Mouse (Mus musculus) liver, postnatal 0 days (tissue): ENCODE measurements around the gene Igfals. TPM values are rescaled to one million over a fixed set of nuclear protein-coding genes. Genes with fewer than 3 reads are reported as not detected.
A peak's percentile ranks its signal among the peaks of the same experiment; 100 is the strongest.

ENCODE experiments used
- ATAC-seq: fragments of 200-750 bp; cut with Nextera tagmentation; 2 replicates; pipeline ENCODE4 v1.8.0; 2017; ENCODE audit warnings: mild to moderate bottlenecking, moderate library complexity
- DNase-seq: peaks from one replicate; pipeline ENCODE4 v3.0.0-alpha.2; 2016
- H3K27ac ChIP-seq: fragments of 300-500 bp; sonication (generic); 2 replicates; pipeline ENCODE4 v1.5.1; 2014; ENCODE audit warnings: antibody characterized with exemption, moderate library complexity, mild to moderate bottlenecking, low read depth
- H3K27me3 ChIP-seq: fragments of 300-500 bp; sonication (generic); 2 replicates; pipeline ENCODE4 v1.6.1; 2014; ENCODE audit warnings: low read length, control low read depth, mixed read lengths; ENCODE audit not compliant: insufficient read depth
- H3K36me3 ChIP-seq: fragments of 300-500 bp; sonication (generic); replicated peaks from 2 replicates; pipeline ENCODE4 v1.6.1; 2014; ENCODE audit warnings: mild to moderate bottlenecking, control low read depth, low read length, moderate library complexity, mixed read lengths; ENCODE audit not compliant: insufficient read depth
- H3K4me1 ChIP-seq: fragments of 300-500 bp; sonication (generic); 2 replicates; pipeline ENCODE4 v1.6.1; 2014; ENCODE audit warnings: antibody characterized with exemption, mild to moderate bottlenecking, control low read depth; ENCODE audit not compliant: insufficient read depth
- H3K4me2 ChIP-seq: fragments of 300-500 bp; sonication (generic); 2 replicates; pipeline ENCODE4 v1.6.1; 2014; ENCODE audit warnings: low read depth, mild to moderate bottlenecking, low read length, moderate library complexity, mixed read lengths
- H3K4me3 ChIP-seq: fragments of 300-500 bp; sonication (generic); 2 replicates; pipeline ENCODE4 v1.5.1; 2014; ENCODE audit warnings: low read depth, low read length
- H3K9ac ChIP-seq: fragments of 300-500 bp; sonication (generic); replicated peaks from 2 replicates; pipeline ENCODE4 v1.6.1; 2014; ENCODE audit warnings: mild to moderate bottlenecking, moderate library complexity
- H3K9me3 ChIP-seq: fragments of 300-500 bp; sonication (generic); 2 replicates; pipeline ENCODE4 v1.6.1; 2016; ENCODE audit warnings: mild to moderate bottlenecking, control low read depth, low read length, mixed read lengths
- CTCF ChIP-seq: sonication (generic); IDR thresholded peaks from 2 replicates; pipeline ENCODE4 v1.5.1; 2016; ENCODE audit warnings: antibody characterized with exemption, low read depth
- EP300 ChIP-seq: IDR thresholded peaks from 2 replicates; pipeline ENCODE4 v1.6.1; 2016; ENCODE audit warnings: antibody characterized with exemption, low read depth, mild to moderate bottlenecking
- WGBS: fragments of 180-500 bp; shearing (Covaris S2); extraction: QIAGEN DNeasy Blood & Tissue Kit; methylation state at CpG from one replicate; pipeline ENCODE4 v1.1.7; 2014; ENCODE audit not compliant: insufficient replicate concordance; 5-methylcytosine and 5-hydroxymethylcytosine counted together
- polyA plus RNA-seq: library from polyadenylated mRNA; unstranded; fragments of >200 nt; fragmentation: Nextera tagmentation; extraction: Ambion mirVana; gene quantifications from 2 replicates; pipeline ENCODE4 v1.2.1, GENCODE M21; 2015

Igfals gene
- polyA plus RNA-seq, 1 experiment from 2014 or later: 32.4 TPM

DNA sequence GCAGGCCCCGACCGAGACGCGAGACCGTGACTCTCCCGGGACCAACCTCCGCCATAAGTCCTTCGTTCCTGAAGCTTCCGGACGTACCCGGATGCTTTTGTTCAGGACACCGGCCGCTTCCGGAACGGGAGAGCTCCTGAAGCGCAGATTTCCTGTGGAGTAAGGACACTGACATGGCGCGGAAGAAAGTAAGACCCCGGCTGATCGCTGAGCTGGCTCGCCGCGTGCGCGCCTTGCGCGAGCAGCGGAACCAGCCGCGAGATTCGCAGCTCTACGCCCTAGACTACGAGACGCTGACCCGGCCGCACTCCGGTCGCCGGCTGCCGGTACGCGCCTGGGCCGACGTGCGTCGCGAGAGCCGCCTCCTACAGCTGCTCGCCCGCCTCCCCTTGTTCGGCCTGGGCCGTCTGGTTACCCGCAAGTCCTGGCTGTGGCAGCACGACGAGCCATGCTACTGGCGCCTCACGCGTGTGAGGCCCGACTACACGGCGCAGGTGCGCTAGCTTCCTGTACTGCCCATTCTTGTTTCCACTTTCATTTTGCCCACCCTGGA, 29.3 kb downstream of the Igfals start, which contains the start of the genes Eme2 and Mrps34:
Gene Eme2 (minus strand): TSS at position 93 of the 553 bp plus-strand sequence.
Gene Mrps34 (plus strand): TSS at position 122 of the 553 bp plus-strand sequence.
- Histone ChIP-seq H3K9ac (peak within 1 kb of the TSS; percentile 89), H3K27me3 (no peaks in the 10 kb centered on the region), H3K4me1 (peaks cover 23% of the 10 kb centered on the region), H3K27ac (peak within 1 kb of the TSS; percentile 76), H3K9me3 (no peaks in the 10 kb centered on the region), H3K4me2 (peak within 1 kb of the TSS; percentile 87), H3K36me3 (peaks cover 60% of the 10 kb centered on the region), H3K4me3 (peak within 1 kb of the TSS; percentile 86)
- ATAC-seq (peak; percentile 75), DNase-seq (peak; percentile 89)
- TF ChIP-seq EP300: no peak
- TF ChIP-seq CTCF: no peak
- under 1% methylated on average over 61 of the region's 62 CpGs for WGBS

DNA sequence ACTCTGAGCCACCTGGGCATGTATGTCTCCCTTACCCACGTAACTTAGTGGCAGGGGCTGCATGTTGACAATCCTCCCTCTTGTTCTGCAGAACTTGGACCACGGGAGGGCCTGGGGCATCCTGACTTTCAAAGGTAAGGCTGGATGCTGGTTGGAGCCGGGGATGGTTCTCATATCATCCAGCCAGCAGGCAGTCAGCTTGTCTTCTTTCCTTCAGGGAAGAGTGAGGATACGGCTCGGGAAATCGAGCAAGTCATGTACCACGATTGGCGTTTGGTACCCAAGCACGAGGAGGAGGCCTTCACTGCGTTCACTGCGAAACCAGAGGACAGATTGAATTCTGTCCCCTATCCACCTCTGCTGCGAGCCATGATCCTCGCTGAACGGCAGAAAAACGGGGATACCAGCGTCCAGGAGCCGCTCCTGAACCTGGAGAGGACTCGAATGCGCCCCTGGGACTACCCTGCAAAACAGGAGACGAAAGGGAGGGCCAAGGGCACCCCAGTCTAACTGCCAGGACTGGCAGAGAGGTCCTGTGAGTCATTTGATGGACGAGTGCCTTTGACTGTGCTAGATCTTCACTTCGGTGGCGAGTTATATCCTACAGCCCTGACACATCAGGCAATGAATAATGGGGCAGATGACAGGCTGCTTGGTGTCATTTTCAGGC, 29.9 kb downstream of the Igfals start:
- H3K9me3 ChIP-seq: no peaks in the 10 kb centered on the region
- no peak for TF ChIP-seq EP300
- TF ChIP-seq CTCF: no peak
- peaks cover 23% of the 10 kb centered on the region for H3K4me1 ChIP-seq
- H3K4me3 ChIP-seq: peak overlapping the region; percentile 86
- peaks cover 60% of the 10 kb centered on the region for H3K36me3 ChIP-seq
- peak overlapping the region; percentile 89 for H3K9ac ChIP-seq
- peak overlapping the region; percentile 87 for H3K4me2 ChIP-seq
- 7% methylated on average over 23 of the region's 23 CpGs for WGBS
- DNase-seq: no peak
- H3K27me3 ChIP-seq: no peaks in the 10 kb centered on the region
- no peak for ATAC-seq
- H3K27ac ChIP-seq: peak overlapping the region; percentile 76

DNA sequence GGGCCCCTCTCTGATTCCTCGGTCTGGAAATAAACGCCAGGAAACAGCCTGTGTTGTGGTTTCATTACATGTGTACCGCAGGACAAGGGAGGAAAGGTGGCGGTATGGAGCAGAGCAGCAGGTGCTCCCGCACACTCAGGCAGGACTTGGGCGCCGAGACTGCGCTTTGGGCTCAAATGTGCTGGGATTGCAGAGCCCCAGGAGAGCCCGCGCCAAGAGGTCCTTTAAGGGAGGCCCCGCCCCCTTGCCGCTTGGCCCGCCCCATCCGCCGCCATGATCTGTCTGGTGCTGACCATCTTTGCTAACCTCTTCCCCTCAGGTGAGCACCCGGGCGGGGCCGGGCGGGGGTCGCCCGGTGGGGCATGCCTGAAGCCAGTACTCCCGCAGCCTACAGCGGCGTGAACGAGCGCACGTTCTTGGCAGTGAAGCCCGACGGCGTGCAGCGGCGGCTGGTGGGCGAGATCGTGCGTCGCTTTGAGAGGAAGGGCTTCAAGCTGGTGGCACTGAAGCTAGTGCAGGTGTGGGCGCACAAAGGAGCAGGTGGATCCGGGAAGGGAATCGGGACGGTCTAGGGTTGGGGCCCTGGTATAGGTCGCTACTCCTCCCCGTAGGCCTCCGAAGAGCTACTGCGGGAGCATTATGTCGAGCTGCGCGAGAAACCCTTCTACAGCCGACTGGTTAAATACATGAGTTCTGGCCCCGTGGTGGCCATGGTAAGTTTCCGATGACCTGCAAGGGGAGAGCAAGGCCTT, 30.6 kb downstream of the Igfals start, which contains the start of gene Nme3:
Gene Nme3 (plus strand): TSS at position 260 of the 752 bp plus-strand sequence.
- peak; percentile 72 for ATAC-seq

DNA sequence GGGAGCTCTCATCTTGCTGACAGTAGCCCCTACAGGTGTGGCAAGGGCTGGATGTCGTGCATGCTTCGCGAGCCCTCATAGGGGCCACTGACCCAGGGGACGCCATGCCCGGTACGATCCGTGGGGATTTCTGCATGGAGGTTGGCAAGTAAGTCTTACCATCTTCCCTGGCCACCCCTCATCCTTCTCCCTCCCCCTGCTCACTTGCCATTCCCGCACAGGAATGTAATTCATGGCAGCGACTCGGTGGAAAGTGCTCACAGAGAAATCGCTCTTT, 31.1 kb downstream of the Igfals start:
- DNase-seq (no peak), ATAC-seq (no peak)
- peak overlapping the region; percentile 58 for H3K27ac ChIP-seq
- H3K4me3 ChIP-seq: peak overlapping the region; percentile 86
- H3K9ac ChIP-seq: peak overlapping the region; percentile 89
- 41% methylated on average over 11 of the region's 11 CpGs for WGBS
- H3K36me3 ChIP-seq: peaks cover 60% of the 10 kb centered on the region
- H3K4me2 ChIP-seq: peak overlapping the region; percentile 87
- H3K9me3 ChIP-seq: no peaks in the 10 kb centered on the region
- H3K4me1 ChIP-seq: peaks cover 27% of the 10 kb centered on the region
- no peak for TF ChIP-seq EP300
- no peak for TF ChIP-seq CTCF
- no peaks in the 10 kb centered on the region for H3K27me3 ChIP-seq

More for the DNA sequence above, 30.6 kb downstream of the Igfals start, which contains the start of gene Nme3:
- Histone ChIP-seq H3K9me3 (no peaks in the 10 kb centered on the region), H3K36me3 (peaks cover 60% of the 10 kb centered on the region), H3K27ac (peak within 1 kb of the TSS; percentile 76), H3K4me1 (peaks cover 23% of the 10 kb centered on the region), H3K4me3 (peak within 1 kb of the TSS; percentile 86), H3K27me3 (no peaks in the 10 kb centered on the region), H3K4me2 (peak within 1 kb of the TSS; percentile 87), H3K9ac (peak within 1 kb of the TSS; percentile 89)
- 2% methylated on average over 50 of the region's 50 CpGs for WGBS
- TF ChIP-seq CTCF (peak; percentile 34), EP300 (no peak)
- peak; percentile 91 for DNase-seq

DNA sequence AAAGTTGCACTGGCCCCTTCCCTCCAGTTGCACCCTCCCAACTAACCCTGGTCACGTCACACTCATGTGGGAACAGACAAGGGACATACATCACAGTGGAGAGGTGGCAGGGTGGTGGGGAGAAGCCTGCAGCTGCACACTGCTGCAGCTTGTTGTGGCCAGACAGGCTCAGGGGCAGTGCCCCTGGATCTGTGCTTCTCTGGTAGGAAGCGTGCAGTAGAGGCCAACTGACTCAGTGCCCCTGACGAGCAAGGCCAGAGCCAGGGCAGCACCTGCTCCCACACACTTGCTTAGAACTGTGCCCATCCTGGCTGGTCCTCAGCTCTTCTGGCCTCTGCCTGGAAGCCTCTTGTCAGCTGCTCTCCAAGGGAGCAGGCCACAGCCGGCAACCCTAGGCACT, 31.8 kb downstream of the Igfals start:
- peaks cover 60% of the 10 kb centered on the region for H3K36me3 ChIP-seq
- H3K4me3 ChIP-seq: peak overlapping the region; percentile 86; the same call in 1 of the 2 replicates
- peaks cover 32% of the 10 kb centered on the region for H3K4me1 ChIP-seq
- DNase-seq (no peak), ATAC-seq (no peak)
- peak overlapping the region; percentile 87 for H3K4me2 ChIP-seq
- H3K9ac ChIP-seq: no peak overlapping the region
- no peaks in the 10 kb centered on the region for H3K27me3 ChIP-seq
- H3K27ac ChIP-seq: no peak overlapping the region
- 88% methylated on average over 4 of the region's 4 CpGs for WGBS
- TF ChIP-seq EP300 (no peak), CTCF (no peak)
- H3K9me3 ChIP-seq: no peaks in the 10 kb centered on the region
